Mouse (Mus musculus): Measurements from ENCODE around the gene 4833420G17Rik. TPM values are rescaled to one million over a fixed set of nuclear protein-coding genes. Genes with fewer than 3 reads are reported as not detected.
A peak's percentile ranks its signal among the peaks of the same experiment; 100 is the strongest.
"Not testable (repeated sequence)": the region's sequence is repeated elsewhere in the genome, so short reads cannot be mapped to it uniquely, and the experiment has no call there.

Gene 4833420G17Rik
- polyA plus RNA-seq, 1 experiment from 2014 or later, result 92.8 TPM

GRCm38 (mm10) chr13:119494938-119495337, 32.4 kb downstream of the 4833420G17Rik start:
- not testable (repeated sequence) for H3K9ac ChIP-seq (ENCODE audit: low read length); H3K4me2 ChIP-seq (ENCODE audit: low read depth, severe bottlenecking); H3K36me3 ChIP-seq (ENCODE audit: control insufficient read depth, insufficient read depth, low read length); H3K27ac ChIP-seq (replicated peaks; ENCODE audit: low read depth, low read length); DNase-seq (ENCODE audit: low spot score); H3K4me1 ChIP-seq (ENCODE audit: control insufficient read depth, insufficient read depth, low read length); H3K4me3 ChIP-seq (ENCODE audit: low read depth, low read length); H3K27me3 ChIP-seq (ENCODE audit: control insufficient read depth, insufficient read depth, low read length)
- H3K9me3 ChIP-seq (ENCODE audit: control insufficient read depth, low read length), result peaks cover 13% of the 10 kb centered on the region
- WGBS, result 94% methylated on average over 10 of the region's 22 CpGs
- peak; percentile 17; the same call in 1 of the 2 replicates for ATAC-seq (ENCODE audit: insufficient number of reproducible peaks, low FRiP score, low TSS enrichment, low read depth)

Other genes with a start within 250 kb of the 4833420G17Rik start
- gene Paip1, start 34.2 kb upstream of the 4833420G17Rik start, polyA plus RNA-seq (2014; fragmentation: Nextera tagmentation; extraction: Ambion mirVana), result 103 and 110 TPM in 2 replicates
- 0.92 and 1.3 TPM in 2 replicates for gene Tmem267, start 25.3 kb downstream of the 4833420G17Rik start, polyA plus RNA-seq (2014; fragmentation: Nextera tagmentation; extraction: Ambion mirVana)
- gene 3110070M22Rik, start 25.6 kb downstream of the 4833420G17Rik start, polyA plus RNA-seq (2014; fragmentation: Nextera tagmentation; extraction: Ambion mirVana), result 0.84 and 1.4 TPM in 2 replicates
- 0.12 and 0.13 TPM in 2 replicates for gene Ccl28, start 161.1 kb downstream of the 4833420G17Rik start, polyA plus RNA-seq (2014; fragmentation: Nextera tagmentation; extraction: Ambion mirVana)
- gene Hmgcs1, start 227.6 kb downstream of the 4833420G17Rik start, polyA plus RNA-seq (2014; fragmentation: Nextera tagmentation; extraction: Ambion mirVana), result 212 and 221 TPM in 2 replicates

Measured in limb, embryonic 11.5 days (tissue).